Mouse (Mus musculus) gastrocnemius, adult 18-20 months (tissue): ENCODE measurements at regions not wholly inside any gene's neighbourhood (a gene's known extent, or its start where the extent isn't known, plus 50 kb on each side); places are given as distances from the start of the nearest gene placed in this dataset.

Source experiments
- DNase-seq: peaks from one replicate; pipeline ENCODE4 v3.0.0; 2021; ENCODE audit warnings: low spot score

GRCm38 (mm10) chr13:30600194-30600593 is 55.0 kb upstream of the Uqcrfs1 start:
- no peak for DNase-seq

- no peak for DNase-seq
These were observed 55.7 kb upstream of the Uqcrfs1 start for GRCm38 (mm10) chr13:30600625-30601407.

- peak; percentile 30 for DNase-seq
These were observed 55.9 kb upstream of the Dusp22 start for GRCm38 (mm10) chr13:30603936-30604335.

- no peak for DNase-seq
These were observed 52.5 kb upstream of the Dusp22 start for GRCm38 (mm10) chr13:30607343-30607742.

- DNase-seq, result no peak
These were observed 51.9 kb upstream of the Dusp22 start for GRCm38 (mm10) chr13:30607881-30608280.

- no peak for DNase-seq
These were observed 50.0 kb upstream of the Dusp22 start for GRCm38 (mm10) chr13:30609784-30610183.
